Mouse (Mus musculus): Measurements from ENCODE around the gene Herc1.

Gene Herc1

GRCm38 (mm10) chr9:66520299-66520698, 170.0 kb downstream of the Herc1 start:
- DNase-seq (ENCODE audit: low spot score), result no peak

GRCm38 (mm10) chr9:66521595-66521994, 171.3 kb downstream of the Herc1 start:
- no peak for DNase-seq (ENCODE audit: low spot score)

GRCm38 (mm10) chr9:66542785-66543184, 192.5 kb downstream of the Herc1 start:
- DNase-seq (ENCODE audit: low spot score), result no peak
